Mouse (Mus musculus) gastrocnemius, postnatal 36 days (tissue): ENCODE results near the gene Tmem119. TPM values are rescaled to one million over a fixed set of nuclear protein-coding genes. Genes with fewer than 3 reads are reported as not detected.

ENCODE experiments used
- DNase-seq, 2 experiments: peaks; one replicate each; pipeline ENCODE4 v3.0.0; 2022
- intact Hi-C: fragments of 180-260 bp; cut with DNase I; formaldehyde crosslinking; loops from one replicate; pipeline ENCODE4 v1.15.1; 2025
- total RNA-seq, 2 experiments: library from RNA; stranded (reverse); gene quantifications; 2 replicates each; pipeline ENCODE4 v1.2.3; 2021

Gene Tmem119
- total RNA-seq, 2 experiments from 2014 or later: 2.2 to 2.7 TPM

DNA sequence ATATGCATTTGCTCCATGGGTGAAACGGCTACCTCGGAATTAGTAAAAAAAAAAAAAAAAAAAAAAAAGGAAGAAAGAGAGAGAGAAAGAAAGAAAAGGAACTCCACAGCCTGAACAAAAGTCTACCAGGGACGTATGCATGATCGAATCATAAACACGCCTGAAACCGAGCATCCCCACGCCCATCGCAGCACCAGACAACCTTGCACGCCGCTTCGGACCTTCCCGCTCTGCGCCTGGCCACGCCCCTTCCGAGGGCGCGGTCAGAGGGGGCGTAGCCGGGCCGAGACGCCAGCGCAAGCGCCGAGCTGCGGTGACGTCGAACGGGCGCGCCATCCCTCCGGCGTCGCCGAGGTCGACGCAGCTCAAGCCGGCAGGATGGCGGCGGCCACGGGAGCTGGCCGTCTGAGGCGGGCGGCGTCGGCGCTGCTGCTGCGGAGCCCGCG, 27.8 kb downstream of the Tmem119 start, which contains the start of the genes Sart3 and Iscu:
Gene Sart3 (minus strand): TSS at position 61 of the 446 bp plus-strand sequence.
Gene Iscu (plus strand): TSS at position 299 of the 446 bp plus-strand sequence.
- DNase-seq: peak; percentile 90
- intact Hi-C loops: loop anchor here (5.0 kb wide), 1 partner anchor 185 kb away; no protein-coding TSS in a partner anchor

DNA sequence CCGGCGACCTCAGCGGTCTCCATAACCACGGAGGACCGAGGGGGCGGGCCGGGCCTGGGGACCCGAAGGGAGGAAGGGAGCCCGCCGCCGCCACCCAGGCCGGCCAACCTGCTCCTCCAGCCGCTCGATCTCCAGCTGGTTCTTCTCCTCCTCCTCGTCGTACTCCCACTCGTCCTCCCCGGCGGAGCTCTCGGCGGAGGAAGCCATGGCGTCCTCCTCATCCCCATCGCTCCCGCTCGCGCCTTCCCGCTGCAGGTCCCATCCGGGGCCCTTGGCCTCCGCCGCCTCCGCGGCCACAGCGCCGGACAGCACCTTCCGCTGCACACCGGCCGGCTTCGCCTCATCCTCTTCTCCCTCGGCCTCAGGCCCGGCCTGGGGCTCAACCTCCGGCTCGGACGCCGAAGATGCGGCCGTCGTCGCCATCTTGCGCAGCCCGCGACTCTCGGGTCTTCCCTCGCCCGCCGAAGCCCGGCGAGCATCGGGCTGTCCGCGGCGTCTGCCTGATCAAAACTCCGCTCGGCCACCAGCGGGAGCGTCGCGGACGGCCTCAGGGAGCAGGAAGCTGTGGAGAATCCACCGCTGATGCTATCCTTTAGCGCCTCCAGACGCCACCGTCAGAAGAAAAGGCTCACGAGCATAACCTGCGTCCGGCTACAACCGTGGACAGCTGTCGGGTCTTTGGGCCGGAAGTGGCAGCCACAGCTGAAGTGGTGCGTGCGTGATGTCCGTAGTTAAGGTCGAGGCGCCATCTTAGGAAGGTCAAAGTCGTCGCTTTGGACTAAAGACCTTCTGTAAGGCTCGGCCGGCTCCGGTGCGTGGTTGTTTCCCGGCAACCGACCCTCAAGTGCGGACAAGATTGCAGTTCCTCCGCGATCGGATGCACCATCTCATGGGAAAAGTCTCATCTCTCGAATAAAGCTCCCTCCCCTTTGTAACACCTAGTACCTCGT, 28.8 kb downstream of the Tmem119 start:
- intact Hi-C loops: loop anchor here (2.0 to 5.0 kb wide), 2 partner anchors 35 to 186 kb away; no protein-coding TSS in a partner anchor
- DNase-seq: peak; percentile 72 to 85

DNA sequence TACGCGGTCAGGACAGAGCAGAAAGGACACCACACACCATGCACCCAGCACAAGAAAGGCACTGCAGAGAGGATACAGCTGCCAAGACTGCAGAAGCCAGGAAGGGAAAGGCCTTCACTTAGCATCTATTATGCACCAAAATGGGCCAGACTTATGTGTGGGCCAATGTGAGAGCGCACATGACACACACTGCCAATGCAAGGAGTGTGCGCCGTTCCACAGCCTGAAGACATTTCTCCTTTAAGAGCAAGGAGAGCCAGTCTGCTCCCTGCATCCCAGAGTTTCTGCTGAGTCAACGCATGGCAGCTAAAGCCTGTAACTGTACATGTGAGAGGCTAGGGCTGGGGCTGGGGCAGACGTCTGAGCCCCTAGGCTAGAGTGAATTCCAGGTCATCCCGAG, 31.5 kb downstream of the Tmem119 start:
- no peak for DNase-seq
- intact Hi-C loops: no loop called here

DNA sequence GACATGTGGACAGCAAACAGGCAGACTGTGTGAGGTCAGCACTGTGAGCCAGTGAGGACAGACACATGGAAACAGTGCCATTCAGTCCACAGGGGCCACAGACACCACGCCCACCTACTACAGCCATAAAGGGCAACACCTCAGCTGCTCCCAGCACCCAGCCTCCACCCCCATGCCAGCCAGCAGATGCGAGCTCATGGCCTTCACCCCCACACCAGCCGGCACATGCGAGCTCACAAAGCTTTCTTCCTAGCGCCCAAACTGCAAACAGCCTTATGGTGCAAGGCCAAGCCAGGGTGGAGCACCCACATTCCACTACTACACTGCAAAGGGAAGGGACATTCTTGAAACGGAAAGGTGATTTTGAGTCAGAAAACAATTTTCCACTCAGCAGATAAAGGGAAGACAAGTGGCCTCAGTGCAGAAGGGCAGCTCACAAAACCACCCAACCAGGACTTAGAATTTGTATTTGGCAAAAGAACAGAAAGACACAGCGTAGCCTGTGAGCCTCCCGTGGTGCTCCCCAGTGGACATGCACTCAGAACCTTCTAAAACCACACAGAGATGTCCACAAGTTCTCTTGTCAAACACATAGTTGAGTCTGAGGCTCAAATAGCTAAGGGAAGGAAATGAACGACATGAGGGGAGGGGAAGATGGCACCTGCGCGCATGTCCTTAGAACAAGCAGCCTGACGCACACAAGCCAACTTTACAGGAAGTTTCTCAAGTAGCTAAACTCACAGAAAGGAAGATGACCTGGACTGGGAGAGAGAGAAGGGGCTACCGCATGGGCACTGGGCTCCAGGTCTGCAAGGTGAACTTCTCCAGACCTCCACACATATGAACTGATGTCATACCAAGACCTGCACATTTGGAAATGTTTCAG, 34.4 kb downstream of the Tmem119 start:
- no peak for DNase-seq
- intact Hi-C loops: no loop called here

DNA sequence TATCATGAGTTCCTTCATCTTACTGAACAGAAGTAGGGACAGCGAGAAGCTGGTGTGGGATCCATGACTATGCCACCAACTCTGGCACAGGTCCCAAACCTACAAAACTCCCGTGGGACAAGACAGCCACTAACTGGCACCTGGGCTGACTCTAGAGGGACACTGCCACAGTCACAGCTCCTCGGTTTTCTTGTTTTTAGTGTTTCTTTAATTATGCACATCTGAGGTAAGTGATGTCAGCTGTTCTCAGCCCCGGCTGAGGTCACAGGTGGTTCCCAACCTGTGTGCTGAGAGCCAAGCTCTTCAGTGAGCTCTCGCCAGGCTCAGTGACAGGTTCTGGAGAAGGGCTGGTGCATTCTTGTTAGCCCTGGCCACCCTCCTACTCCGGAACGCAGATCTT, 35.9 kb downstream of the Tmem119 start:
- DNase-seq: no peak
- intact Hi-C loops: no loop called here

DNA sequence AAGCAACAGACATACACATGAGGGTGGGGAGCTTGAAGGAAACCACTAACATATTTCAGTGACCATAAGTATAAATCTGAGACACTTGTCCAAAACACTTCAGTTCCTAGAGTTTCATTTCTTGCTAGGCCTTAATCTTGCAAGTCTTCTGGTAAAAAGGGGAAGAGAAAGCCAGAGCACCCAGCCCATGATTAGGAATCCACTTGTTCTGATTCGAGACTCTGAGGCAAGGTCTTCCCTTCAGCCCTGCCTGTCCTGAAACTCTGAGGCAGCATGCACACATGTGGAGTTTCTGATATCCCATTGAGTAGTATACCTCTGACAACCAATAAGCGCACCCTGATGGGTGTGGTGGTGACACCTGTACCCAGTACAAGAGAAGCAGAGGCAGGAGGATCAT, 38.7 kb downstream of the Tmem119 start:
- DNase-seq: no peak
- intact Hi-C loops: no loop called here

DNA sequence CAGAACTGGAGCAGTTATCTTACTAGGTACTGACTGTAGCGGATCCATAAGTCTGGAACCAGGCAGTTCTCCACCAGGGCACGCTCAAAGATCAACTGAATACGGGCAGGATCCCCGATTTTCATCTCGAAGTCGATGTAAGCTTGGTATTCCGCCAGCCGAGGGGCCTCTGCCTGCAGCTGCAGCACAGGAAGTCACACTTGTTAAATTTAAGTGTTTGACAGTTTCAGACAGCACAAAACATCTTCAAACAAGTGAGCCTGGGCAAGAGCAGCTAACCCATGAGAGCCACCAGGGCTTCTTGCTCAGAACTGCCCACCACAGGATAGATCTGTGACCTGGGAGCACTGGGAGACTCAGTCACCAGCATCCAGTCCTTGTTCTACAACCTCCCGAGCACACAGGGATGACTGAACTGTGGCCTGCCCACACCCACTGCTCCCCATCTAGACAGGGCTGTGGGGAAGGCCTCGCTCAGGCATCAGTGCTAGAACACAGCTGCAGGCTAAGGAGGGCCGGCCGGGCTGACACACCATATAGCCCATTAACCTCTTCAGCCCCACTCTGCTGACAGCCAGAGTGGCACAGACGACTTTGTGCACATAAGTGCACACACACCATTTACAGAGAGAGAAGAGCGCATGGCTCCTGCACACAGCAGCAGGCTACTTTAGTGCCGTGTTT, 44.8 kb downstream of the Tmem119 start:
- no peak for DNase-seq
- intact Hi-C loops: no loop called here

DNA sequence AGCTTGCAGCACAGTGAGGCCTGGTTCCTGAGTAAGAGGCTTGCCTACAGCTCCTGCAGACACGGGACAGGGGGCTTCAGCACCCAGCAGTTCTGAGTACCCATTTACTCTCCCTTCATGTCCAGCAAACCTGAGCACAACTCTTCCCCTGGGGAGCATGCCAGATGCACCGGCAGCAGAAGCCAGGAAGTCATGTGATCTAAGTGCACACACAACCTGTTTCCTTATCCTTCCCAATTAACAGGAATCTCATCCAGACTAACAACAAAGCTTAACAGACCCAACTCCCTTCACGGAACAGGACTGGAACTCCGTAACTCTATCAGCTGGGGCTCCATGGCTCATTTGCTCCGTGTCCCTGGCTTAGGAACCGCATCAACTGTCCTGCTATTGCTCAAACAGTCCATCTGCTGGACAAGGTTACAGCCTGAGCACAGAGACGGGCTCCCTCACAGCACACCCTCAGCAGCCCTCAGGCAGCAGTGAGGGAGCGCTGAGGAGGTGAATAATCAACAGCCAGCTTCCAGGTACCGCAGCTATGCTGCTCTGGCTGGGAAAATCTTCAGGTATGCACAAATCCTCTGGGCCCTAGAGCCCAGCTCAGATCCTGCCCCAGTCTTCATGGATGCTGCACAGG, 48.7 kb downstream of the Tmem119 start:
- intact Hi-C loops: no loop called here
- no peak for DNase-seq

DNA sequence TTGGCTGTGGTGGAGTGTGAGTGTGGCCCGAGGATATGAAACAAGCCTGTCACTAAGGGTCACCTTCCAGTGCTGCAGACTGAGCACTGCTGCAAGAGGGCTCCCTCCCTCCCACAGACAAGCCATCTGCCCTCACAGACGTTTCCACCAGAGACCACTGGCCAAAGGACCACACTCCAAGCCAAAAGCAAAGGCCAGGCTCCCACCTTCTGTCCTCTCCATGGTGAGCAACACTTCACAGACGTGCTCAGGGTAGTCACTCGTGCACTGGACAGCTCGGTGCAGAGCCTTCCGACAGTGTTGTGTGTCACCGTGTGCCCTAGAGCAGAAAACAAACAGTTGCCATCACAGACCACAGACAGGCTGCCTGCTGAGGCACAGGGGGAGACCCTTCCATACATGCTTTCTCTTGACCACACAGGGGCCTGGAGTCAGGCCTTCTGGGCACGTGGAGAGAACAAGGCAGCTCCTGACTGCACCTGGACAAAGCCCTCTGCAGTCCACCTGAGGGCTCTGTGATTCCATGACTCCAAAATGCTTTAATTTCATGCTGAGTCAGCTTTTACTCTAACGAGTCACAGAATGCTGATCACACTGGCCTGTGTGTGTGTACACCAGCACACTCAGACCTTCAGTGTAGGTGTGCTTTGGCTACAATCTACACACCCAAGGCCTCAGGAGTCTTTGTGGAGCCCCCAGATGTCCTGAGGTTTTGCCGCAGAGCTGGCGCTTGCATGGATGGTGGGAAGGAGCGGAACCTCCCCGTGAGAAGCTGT, 51.6 kb downstream of the Tmem119 start:
- no peak for DNase-seq
- intact Hi-C loops: no loop called here

DNA sequence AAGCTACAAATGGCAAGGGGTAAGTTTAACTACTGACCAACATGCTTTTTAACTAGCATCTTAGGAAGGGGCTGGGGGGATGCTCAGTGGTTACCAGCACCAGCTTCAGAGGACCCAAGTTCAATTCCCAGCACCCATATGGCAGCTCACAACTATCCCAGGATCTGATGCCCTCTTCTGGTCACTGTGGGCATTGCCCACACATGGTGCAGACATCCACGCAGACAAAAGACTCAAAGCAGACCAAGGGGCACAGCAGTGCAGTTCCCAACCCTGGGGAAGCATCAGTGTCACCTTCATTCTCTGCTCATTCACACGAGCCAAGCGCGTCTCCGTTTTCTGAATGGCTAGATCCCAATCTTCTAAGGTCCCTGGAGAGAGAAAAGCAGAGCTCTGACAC, 52.7 kb downstream of the Tmem119 start:
- no peak for DNase-seq
- intact Hi-C loops: no loop called here

Other genes starting within 250 kb of the Tmem119 start
- 10 to 100 TPM; 11.8 to 14.0 TPM for gene Cmklr1, start 150.1 kb downstream of the Tmem119 start, total RNA-seq
- not detected for gene 1700069L16Rik, start 75.7 kb downstream of the Tmem119 start, total RNA-seq
- 1 to 10 TPM; 5.1 to 6.4 TPM for gene Ficd, start 64.7 kb downstream of the Tmem119 start, total RNA-seq
- 1 to 10 TPM; 7.3 to 8.0 TPM for gene Sart3, start 28.0 kb downstream of the Tmem119 start, total RNA-seq
- gene Iscu, start 27.8 kb downstream of the Tmem119 start, total RNA-seq: 100 to 1,000 TPM; 137 to 139 TPM
- 1 to 10 TPM; 1.0 to 1.2 TPM for gene Selplg, start 32.1 kb upstream of the Tmem119 start, total RNA-seq
- 10 to 100 TPM; 10.6 to 14.4 TPM for gene Coro1c, start 108.2 kb upstream of the Tmem119 start, total RNA-seq
- gene Ssh1, start 193.4 kb upstream of the Tmem119 start, total RNA-seq: 1 to 10 TPM; 5.1 to 7.5 TPM
- gene Dao, start 203.2 kb upstream of the Tmem119 start, total RNA-seq: not detected